Mouse (Mus musculus) CH12.LX (cell line): ENCODE data around the gene Ints3. TPM values are rescaled to one million over a fixed set of nuclear protein-coding genes. Genes with fewer than 3 reads are reported as not detected.

Experiments
- DNase-seq: peaks from one replicate; pipeline ENCODE4 v3.0.0-alpha.2; 2013; ENCODE audit errors: extremely low read depth
- H3K27ac ChIP-seq: 2 replicates; pipeline ENCODE4 v1.5.1; 2012; ENCODE audit warnings: low read depth, mild to moderate bottlenecking, control low read depth, moderate library complexity; ENCODE audit not compliant: insufficient read depth
- H3K27me3 ChIP-seq: replicated peaks from 2 replicates; pipeline ENCODE3; 2012; ENCODE audit warnings: inconsistent platforms
- H3K36me3 ChIP-seq, 2 experiments: replicated peaks in 1 of 2; 2 replicates each; pipeline versions ENCODE3 to v1.6.1; 2012; ENCODE audit warnings: inconsistent platforms in 1 of 2, low read length in 1 of 2, mild to moderate bottlenecking in 1 of 2, mixed read lengths in 1 of 2, moderate library complexity in 1 of 2; ENCODE audit not compliant: control insufficient read depth in 1 of 2, insufficient read depth in 1 of 2
- H3K4me1 ChIP-seq, 2 experiments: 2 replicates each; pipeline ENCODE4 v1.6.1; 2012; ENCODE audit warnings: inconsistent platforms in 1 of 2, moderate library complexity in 1 of 2; ENCODE audit not compliant: insufficient read depth in 2 of 2, control insufficient read depth in 1 of 2
- H3K4me2 ChIP-seq: 2 replicates; pipeline ENCODE4 v1.6.1; 2012; ENCODE audit warnings: low read depth, mild to moderate bottlenecking, control low read depth; ENCODE audit not compliant: poor library complexity, insufficient read depth, severe bottlenecking
- H3K4me3 ChIP-seq, 3 experiments: fragments of 150-350 bp in 1 of 3; sonication (generic) in 1 of 3; replicated peaks in 1 of 3; 2 replicates each; pipeline versions ENCODE3 to v1.5.1; 2011 to 2012; ENCODE audit warnings: low read depth in 2 of 3, low read length in 2 of 3, mild to moderate bottlenecking in 2 of 3, moderate library complexity in 2 of 3, control low read depth in 1 of 3, improper control_type of control experiment in 1 of 3, inconsistent platforms in 1 of 3, mixed read lengths in 1 of 3; ENCODE audit not compliant: poor library complexity in 1 of 3
- H3K79me2 ChIP-seq: replicated peaks from 2 replicates; pipeline ENCODE4 v1.6.1; 2012; ENCODE audit warnings: mild to moderate bottlenecking, moderate library complexity; ENCODE audit not compliant: control insufficient read depth, poor library complexity, insufficient read depth, severe bottlenecking; ENCODE audit errors: extremely low read depth
- H3K9ac ChIP-seq: 2 replicates; pipeline ENCODE4 v1.6.1; 2012; ENCODE audit warnings: low read depth, mild to moderate bottlenecking, control low read depth, moderate library complexity; ENCODE audit not compliant: insufficient read depth
- H3K9me3 ChIP-seq: replicated peaks from 2 replicates; pipeline ENCODE3; 2012; ENCODE audit warnings: low read length, inconsistent platforms, mixed read lengths
- BHLHE40 ChIP-seq: IDR thresholded peaks from 2 replicates; pipeline ENCODE4 v1.6.1; 2011; ENCODE audit warnings: mild to moderate bottlenecking, low read depth, low read length, improper control_type of control experiment
- CHD2 ChIP-seq: IDR thresholded peaks from 2 replicates; pipeline ENCODE4 v1.6.1; 2011; ENCODE audit warnings: low read length, improper control_type of control experiment
- CTCF ChIP-seq, 2 experiments: IDR thresholded peaks in 1 of 2; conservative IDR thresholded peaks in 1 of 2; 2 replicates each; pipeline ENCODE4 v1.5.1; 2011 to 2012; ENCODE audit warnings: low read depth in 2 of 2, low read length in 2 of 2, improper control_type of control experiment in 1 of 2, inconsistent platforms in 1 of 2, mild to moderate bottlenecking in 1 of 2, moderate library complexity in 1 of 2
- ETS1 ChIP-seq: conservative IDR thresholded peaks from 2 replicates; pipeline ENCODE4 v1.6.1; 2012; ENCODE audit warnings: low read depth, mild to moderate bottlenecking, inconsistent platforms, low read length, improper control_type of control experiment, moderate library complexity
- GABPA ChIP-seq: IDR thresholded peaks from 2 replicates; pipeline ENCODE4 v1.6.1; 2012; ENCODE audit warnings: low read depth, low read length, improper control_type of control experiment, inconsistent platforms; ENCODE audit not compliant: insufficient replicate concordance
- IRF4 ChIP-seq: IDR thresholded peaks from 2 replicates; pipeline ENCODE4 v1.6.1; 2014; ENCODE audit warnings: low read depth, mild to moderate bottlenecking, inconsistent platforms, low read length, improper control_type of control experiment
- MAX ChIP-seq: IDR thresholded peaks from 2 replicates; pipeline ENCODE4 v1.6.1; 2011; ENCODE audit warnings: low read length, improper control_type of control experiment
- MXI1 ChIP-seq: IDR thresholded peaks from 2 replicates; pipeline ENCODE4 v1.6.1; 2011; ENCODE audit warnings: mild to moderate bottlenecking, low read depth, low read length, improper control_type of control experiment
- NRF1 ChIP-seq: IDR thresholded peaks from 2 replicates; pipeline ENCODE4 v1.6.1; 2014; ENCODE audit warnings: low read depth, mild to moderate bottlenecking, inconsistent platforms, low read length, improper control_type of control experiment, moderate library complexity
- POLR2AphosphoS2 ChIP-seq: IDR thresholded peaks from 2 replicates; pipeline ENCODE4 v1.6.1; 2011; ENCODE audit warnings: low read depth, low read length, improper control_type of control experiment
- RAD21 ChIP-seq: IDR thresholded peaks from 2 replicates; pipeline ENCODE4 v1.6.1; 2011; ENCODE audit warnings: low read depth, mild to moderate bottlenecking, low read length, improper control_type of control experiment, moderate library complexity
- SIN3A ChIP-seq: IDR thresholded peaks from 2 replicates; pipeline ENCODE4 v1.6.1; 2012; ENCODE audit warnings: low read length, improper control_type of control experiment, inconsistent platforms
- SMC3 ChIP-seq: IDR thresholded peaks from 2 replicates; pipeline ENCODE4 v1.6.1; 2011; ENCODE audit warnings: low read depth, low read length, improper control_type of control experiment
- TBP ChIP-seq: conservative IDR thresholded peaks from 2 replicates; pipeline ENCODE4 v1.6.1; 2011; ENCODE audit warnings: low read depth, low read length, improper control_type of control experiment
- TCF12 ChIP-seq: IDR thresholded peaks from 2 replicates; pipeline ENCODE4 v1.6.1; 2014; ENCODE audit warnings: low read depth, mild to moderate bottlenecking, inconsistent platforms, low read length, improper control_type of control experiment
- USF2 ChIP-seq: conservative IDR thresholded peaks from 2 replicates; pipeline ENCODE4 v1.6.1; 2011; ENCODE audit warnings: low read depth, low read length, improper control_type of control experiment
- ZC3H11A ChIP-seq: IDR thresholded peaks from 2 replicates; pipeline ENCODE4 v1.6.1; 2012; ENCODE audit warnings: low read depth, mild to moderate bottlenecking, inconsistent platforms, low read length, improper control_type of control experiment
- ZKSCAN1 ChIP-seq: IDR thresholded peaks from 2 replicates; pipeline ENCODE4 v1.6.1; 2012; ENCODE audit warnings: low read depth, inconsistent platforms, low read length, improper control_type of control experiment, borderline replicate concordance
- ZMIZ1 ChIP-seq: IDR thresholded peaks from 2 replicates; pipeline ENCODE4 v1.6.1; 2012; ENCODE audit warnings: low read depth, mild to moderate bottlenecking, inconsistent platforms, low read length, improper control_type of control experiment
- dilution Hi-C: fragments of 300-500 bp; cut with MboI; formaldehyde crosslinking; loops from 2 replicates; pipeline ENCODE4 v1.14.3; 2020; ENCODE audit warnings: low sequenced_read_pairs; ENCODE audit not compliant: extremely low pct_unique_long_range_greater_than_20kb, extremely low pct_ligation_motif_present
- in situ Hi-C: fragments of 300-500 bp; cut with MboI; formaldehyde crosslinking; loops from 3 replicates; pipeline ENCODE4 v1.14.3; 2019; ENCODE audit warnings: low sequenced_read_pairs, low pct_ligation_motif_present, low pct_unique_long_range_greater_than_20kb, mixed read lengths
- polyA plus RNA-seq: library from polyadenylated mRNA; unstranded; fragments of >175 nt; gene quantifications from 2 replicates; pipeline ENCODE4 v1.2.1, GENCODE M21; 2012; ENCODE audit warnings: low read depth; ENCODE audit not compliant: insufficient read length
- total RNA-seq, 2 experiments: library from RNA; depleted of rRNA; stranded (reverse); fragments of 300-350 nt in 1 of 2; fragments of >200 nt in 1 of 2; gene quantifications; 2 replicates each; pipeline ENCODE4 v1.2.3; 2012 to 2014

Gene Ints3
- total and polyA plus RNA-seq, 3 experiments = 20.5 to 45.9 (median 30.7) TPM

GRCm38 (mm10) chr3:90362346-90362745 lies 71.1 kb downstream of the Ints3 start:
- no peak for TF ChIP-seq SIN3A
- TF ChIP-seq ZKSCAN1 = no peak
- no peak for TF ChIP-seq ZMIZ1
- TF ChIP-seq ZC3H11A = no peak
- no peak for TF ChIP-seq MAX
- TF ChIP-seq USF2 = no peak
- TF ChIP-seq TCF12 = no peak
- TF ChIP-seq SMC3 = no peak
- no peak for TF ChIP-seq CHD2
- no peak for TF ChIP-seq BHLHE40
- no peak for TF ChIP-seq MXI1
- no peak for TF ChIP-seq IRF4
- TF ChIP-seq CTCF (conservative IDR thresholded peaks at IDR 0.05 in 1 of 2, IDR thresholded peaks at IDR 0.05 in 1 of 2; ENCODE audit: low read depth in 2 of 2, low read length in 2 of 2) = no peak
- TF ChIP-seq TBP = no peak
- TF ChIP-seq RAD21 = no peak
- no peak for TF ChIP-seq POLR2AphosphoS2
- no peak for TF ChIP-seq NRF1
- no peak for TF ChIP-seq GABPA
- TF ChIP-seq, all 38 proteins: peak for 0
- H3K9ac ChIP-seq = no peak overlapping the region
- peaks cover 4% of the 10 kb centered on the region; the same call in 1 of the 2 replicates for H3K79me2 ChIP-seq
- H3K9me3 ChIP-seq = no peaks in the 10 kb centered on the region
- no peaks in the 10 kb centered on the region for H3K27me3 ChIP-seq
- peaks cover 13 to 36% of the 10 kb centered on the region in 2 experiments; a peak in 3 of 4 replicates for H3K4me1 ChIP-seq
- no peak overlapping the region for H3K4me3 ChIP-seq
- H3K27ac ChIP-seq = no peak overlapping the region
- dilution Hi-C loops = no loop called here
- no peak for DNase-seq
- in situ Hi-C loops = no loop called here
- H3K4me2 ChIP-seq = no peak overlapping the region
- peaks cover 18 to 46% of the 10 kb centered on the region in 2 experiments for H3K36me3 ChIP-seq

- H3K4me1 ChIP-seq = peaks cover 13 to 30% of the 10 kb centered on the region in 2 experiments; a peak in 3 of 4 replicates
- H3K9me3 ChIP-seq = no peaks in the 10 kb centered on the region
- DNase-seq = no peak
- no peak overlapping the region for H3K9ac ChIP-seq
- no peaks in the 10 kb centered on the region for H3K27me3 ChIP-seq
- no peak for TF ChIP-seq ETS1
- H3K27ac ChIP-seq = no peak overlapping the region
- peaks cover 18 to 55% of the 10 kb centered on the region in 2 experiments for H3K36me3 ChIP-seq
- H3K4me3 ChIP-seq = no peak overlapping the region
- dilution Hi-C loops (no loop called here), in situ Hi-C loops (no loop called here)
- H3K79me2 ChIP-seq = peaks cover 4% of the 10 kb centered on the region; the same call in 1 of the 2 replicates
- H3K4me2 ChIP-seq = no peak overlapping the region
Observed at GRCm38 (mm10) chr3:90361476-90361875, 71.9 kb downstream of the Ints3 start.
